Mouse (Mus musculus) midbrain, embryonic 11.5 days (tissue): ENCODE data around the gene Fbxl17. TPM values are rescaled to one million over a fixed set of nuclear protein-coding genes. Genes with fewer than 3 reads are reported as not detected.

Source experiments
- ATAC-seq: fragments of 200-750 bp; cut with Nextera tagmentation; 2 replicates; pipeline ENCODE4 v1.8.0; 2017; ENCODE audit warnings: moderate TSS enrichment, moderate library complexity; ENCODE audit not compliant: low FRiP score
- DNase-seq: peaks from one replicate; pipeline ENCODE4 v3.0.0; 2015; ENCODE audit warnings: low spot score; ENCODE audit errors: missing footprints
- H3K27ac ChIP-seq: fragments of 300-500 bp; sonication (generic); 2 replicates; pipeline ENCODE4 v1.5.1; 2014; ENCODE audit warnings: low read depth, low read length
- H3K27me3 ChIP-seq: fragments of 300-500 bp; sonication (generic); 2 replicates; pipeline ENCODE4 v1.6.1; 2014; ENCODE audit warnings: mild to moderate bottlenecking, low read length, moderate library complexity, mixed read lengths; ENCODE audit not compliant: control insufficient read depth, insufficient read depth
- H3K36me3 ChIP-seq: fragments of 300-500 bp; sonication (generic); 2 replicates; pipeline ENCODE4 v1.6.1; 2014; ENCODE audit warnings: mild to moderate bottlenecking, low read length, moderate library complexity, mixed read lengths; ENCODE audit not compliant: control insufficient read depth, insufficient read depth
- H3K4me1 ChIP-seq: fragments of 300-500 bp; sonication (generic); 2 replicates; pipeline ENCODE4 v1.6.1; 2014; ENCODE audit warnings: low read length; ENCODE audit not compliant: control insufficient read depth, insufficient read depth
- H3K4me2 ChIP-seq: fragments of 300-500 bp; sonication (generic); 2 replicates; pipeline ENCODE4 v1.6.1; 2014; ENCODE audit warnings: mild to moderate bottlenecking, moderate library complexity
- H3K4me3 ChIP-seq: fragments of 300-500 bp; sonication (generic); 2 replicates; pipeline ENCODE4 v1.5.1; 2014; ENCODE audit warnings: low read depth, low read length
- H3K9ac ChIP-seq: fragments of 300-500 bp; sonication (generic); 2 replicates; pipeline ENCODE4 v1.6.1; 2014; ENCODE audit warnings: low read length
- H3K9me3 ChIP-seq: fragments of 300-500 bp; sonication (generic); 2 replicates; pipeline ENCODE4 v1.6.1; 2016; ENCODE audit warnings: low read length; ENCODE audit not compliant: control insufficient read depth
- WGBS: fragments of 180-500 bp; shearing (Covaris S2); extraction: QIAGEN DNeasy Blood & Tissue Kit; methylation state at CpG from one replicate; pipeline ENCODE4 v1.1.7; 2014; 5-methylcytosine and 5-hydroxymethylcytosine counted together
- polyA plus RNA-seq: library from polyadenylated mRNA; unstranded; fragments of >200 nt; fragmentation: Nextera tagmentation; extraction: Ambion mirVana; gene quantifications from 2 replicates; pipeline ENCODE4 v1.2.1, GENCODE M21; 2014

Gene Fbxl17
- polyA plus RNA-seq, 1 experiment from 2014 or later = 15.8 TPM

GRCm38 (mm10) chr17:63362196-63362595 is 137.6 kb downstream of the Fbxl17 start:
- H3K9me3 ChIP-seq = no peaks in the 10 kb centered on the region
- no peak overlapping the region for H3K4me3 ChIP-seq
- DNase-seq (peak; percentile 21), ATAC-seq (no peak)
- H3K9ac ChIP-seq = no peak overlapping the region
- WGBS = 90% methylated on average over 3 of the region's 3 CpGs
- H3K27ac ChIP-seq = no peak overlapping the region
- no peaks in the 10 kb centered on the region for H3K4me1 ChIP-seq
- H3K36me3 ChIP-seq = no peaks in the 10 kb centered on the region
- H3K27me3 ChIP-seq = no peaks in the 10 kb centered on the region
- no peak overlapping the region for H3K4me2 ChIP-seq

DNA sequence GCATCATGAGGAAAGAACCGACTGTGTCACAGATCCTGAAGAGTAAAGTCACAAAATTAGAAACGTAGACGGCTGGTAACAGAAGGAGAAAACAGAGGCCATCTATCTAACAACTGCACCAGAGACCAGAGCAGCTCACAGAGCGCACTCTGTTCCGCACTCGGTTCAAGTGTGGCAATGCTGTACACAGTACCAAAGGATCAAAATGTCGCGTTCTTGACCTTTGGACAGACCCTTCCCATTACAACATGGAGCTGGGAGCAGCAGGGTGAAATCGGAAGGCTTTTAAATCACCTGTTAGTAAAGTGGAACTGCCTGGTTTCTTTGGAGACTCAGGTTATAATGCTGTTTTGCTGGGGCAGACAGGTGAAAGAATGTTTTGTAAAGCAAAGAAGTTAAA is 138.1 kb downstream of the Fbxl17 start:
- no peaks in the 10 kb centered on the region for H3K4me1 ChIP-seq
- H3K27me3 ChIP-seq = no peaks in the 10 kb centered on the region
- no peak overlapping the region for H3K4me2 ChIP-seq
- H3K4me3 ChIP-seq = no peak overlapping the region
- H3K27ac ChIP-seq = no peak overlapping the region
- H3K36me3 ChIP-seq = no peaks in the 10 kb centered on the region
- 85% methylated on average over 9 of the region's 9 CpGs for WGBS
- H3K9me3 ChIP-seq = no peaks in the 10 kb centered on the region
- H3K9ac ChIP-seq = no peak overlapping the region
- DNase-seq (peak; percentile 37), ATAC-seq (no peak)

DNA sequence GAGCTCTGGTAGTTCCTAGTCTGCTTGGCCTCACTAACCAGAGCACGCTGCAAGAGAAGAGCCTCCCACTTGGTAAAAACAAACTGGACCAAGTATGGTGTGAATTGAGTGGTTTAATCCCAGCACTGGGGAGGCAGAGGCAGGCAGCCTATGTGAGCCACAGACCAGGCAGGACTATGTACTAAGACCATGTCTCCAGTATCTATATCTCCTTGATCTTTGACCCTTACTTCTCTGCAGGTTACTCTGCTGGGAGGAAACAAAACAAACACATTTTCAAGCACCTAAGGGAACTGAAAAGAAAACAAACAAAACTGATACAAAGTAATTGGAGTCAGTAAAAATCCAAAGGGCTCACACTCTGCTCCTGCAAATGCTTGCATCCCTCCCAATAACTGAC is 141.0 kb downstream of the Fbxl17 start:
- DNase-seq = no peak
- WGBS = 80% methylated on average over 1 of the region's 1 CpGs
- no peak for ATAC-seq
- no peaks in the 10 kb centered on the region for H3K9me3 ChIP-seq
- H3K4me1 ChIP-seq = no peaks in the 10 kb centered on the region
- no peak overlapping the region for H3K4me2 ChIP-seq
- no peak overlapping the region for H3K27ac ChIP-seq
- no peak overlapping the region for H3K4me3 ChIP-seq
- H3K27me3 ChIP-seq = no peaks in the 10 kb centered on the region
- H3K9ac ChIP-seq = no peak overlapping the region
- H3K36me3 ChIP-seq = no peaks in the 10 kb centered on the region

GRCm38 (mm10) chr17:63356202-63356601 is 143.6 kb downstream of the Fbxl17 start:
- no peaks in the 10 kb centered on the region for H3K4me1 ChIP-seq
- no peak overlapping the region for H3K4me3 ChIP-seq
- H3K36me3 ChIP-seq = no peaks in the 10 kb centered on the region
- no peak overlapping the region for H3K9ac ChIP-seq
- H3K4me2 ChIP-seq = no peak overlapping the region
- H3K9me3 ChIP-seq = no peaks in the 10 kb centered on the region
- no peak overlapping the region for H3K27ac ChIP-seq
- DNase-seq (no peak), ATAC-seq (no peak)
- 88% methylated on average over 3 of the region's 3 CpGs for WGBS
- no peaks in the 10 kb centered on the region for H3K27me3 ChIP-seq

GRCm38 (mm10) chr17:63352634-63353195 is 147.1 kb downstream of the Fbxl17 start:
- Histone ChIP-seq H3K9me3 (no peaks in the 10 kb centered on the region), H3K27me3 (no peaks in the 10 kb centered on the region), H3K4me1 (no peaks in the 10 kb centered on the region), H3K4me3 (no peak overlapping the region), H3K4me2 (no peak overlapping the region), H3K36me3 (no peaks in the 10 kb centered on the region), H3K27ac (no peak overlapping the region), H3K9ac (no peak overlapping the region)
- DNase-seq = no peak
- 95% methylated on average over 6 of the region's 6 CpGs for WGBS
- no peak for ATAC-seq

DNA sequence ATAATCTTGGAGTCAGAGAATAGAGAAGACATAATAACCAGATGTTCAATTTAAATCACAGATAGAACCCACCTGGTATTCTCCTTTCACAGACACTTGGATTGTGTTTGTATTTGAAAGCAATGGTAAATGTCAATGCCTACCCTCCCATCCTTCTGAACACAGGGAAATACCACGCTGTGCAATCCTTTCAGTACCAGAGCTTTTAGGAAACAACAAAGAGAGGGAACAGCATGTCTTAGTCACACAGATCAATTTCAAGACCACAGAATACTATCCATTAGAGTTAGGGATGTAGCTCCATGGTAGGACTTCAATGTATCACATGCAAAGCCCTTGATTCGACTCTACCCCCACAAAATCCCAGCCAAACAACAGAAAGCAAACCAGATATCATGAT is 148.1 kb downstream of the Fbxl17 start:
- H3K4me1 ChIP-seq = no peaks in the 10 kb centered on the region
- ATAC-seq = no peak

GRCm38 (mm10) chr17:63350876-63351509 is 148.8 kb downstream of the Fbxl17 start:
- Histone ChIP-seq H3K9me3 (no peaks in the 10 kb centered on the region), H3K27ac (no peak overlapping the region), H3K4me1 (no peaks in the 10 kb centered on the region), H3K27me3 (no peaks in the 10 kb centered on the region), H3K4me2 (no peak overlapping the region), H3K36me3 (0 out of 2 replicates have a peak, but pooled peaks cover 3% of the 10 kb centered on the region), H3K9ac (no peak overlapping the region), H3K4me3 (no peak overlapping the region)
- DNase-seq (no peak), ATAC-seq (no peak)
- WGBS = 74% methylated on average over 4 of the region's 4 CpGs

More for the DNA sequence above, 148.1 kb downstream of the Fbxl17 start:
- Histone ChIP-seq H3K36me3 (0 out of 2 replicates have a peak, but pooled peaks cover 3% of the 10 kb centered on the region), H3K27me3 (no peaks in the 10 kb centered on the region), H3K4me3 (no peak overlapping the region), H3K4me2 (no peak overlapping the region), H3K27ac (no peak overlapping the region), H3K9ac (no peak overlapping the region), H3K9me3 (no peaks in the 10 kb centered on the region)
- DNase-seq = no peak
- 55% methylated on average over 2 of the region's 2 CpGs for WGBS

GRCm38 (mm10) chr17:63344101-63344500 is 155.7 kb downstream of the Fbxl17 start:
- ATAC-seq = no peak

DNA sequence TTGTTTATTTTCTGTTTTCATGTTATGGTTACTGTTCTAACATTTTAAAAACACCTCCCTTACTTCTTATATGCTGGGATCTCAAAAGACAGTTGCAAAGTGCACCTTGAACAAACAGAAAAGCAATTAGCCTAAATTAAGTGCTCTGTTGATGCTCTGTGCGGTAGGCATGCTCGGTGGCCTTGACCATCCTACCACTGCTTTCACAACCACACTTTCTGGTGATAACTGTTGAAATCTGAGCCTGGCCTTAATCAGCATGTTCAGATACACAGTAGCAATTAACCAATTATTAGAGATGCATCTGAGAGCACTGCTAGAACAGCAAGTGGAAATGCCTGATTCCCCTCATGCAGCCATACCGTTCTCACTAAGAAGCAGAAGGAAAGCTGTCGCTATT is 156.7 kb downstream of the Fbxl17 start:
- WGBS = 90% methylated on average over 4 of the region's 4 CpGs
- Histone ChIP-seq H3K27ac (no peak overlapping the region), H3K4me3 (no peak overlapping the region), H3K9me3 (no peaks in the 10 kb centered on the region), H3K4me1 (no peaks in the 10 kb centered on the region), H3K36me3 (0 out of 2 replicates have a peak, but pooled peaks cover 3% of the 10 kb centered on the region), H3K27me3 (no peaks in the 10 kb centered on the region), H3K9ac (no peak overlapping the region), H3K4me2 (no peak overlapping the region)
- DNase-seq (no peak), ATAC-seq (no peak)

More at GRCm38 (mm10) chr17:63344101-63344500, 155.7 kb downstream of the Fbxl17 start:
- H3K9ac ChIP-seq = no peak overlapping the region
- H3K9me3 ChIP-seq = no peaks in the 10 kb centered on the region
- no peaks in the 10 kb centered on the region for H3K27me3 ChIP-seq
- DNase-seq = no peak
- H3K36me3 ChIP-seq = 0 out of 2 replicates have a peak, but pooled peaks cover 3% of the 10 kb centered on the region
- no peak overlapping the region for H3K4me3 ChIP-seq
- WGBS = 88% methylated on average over 5 of the region's 5 CpGs
- no peaks in the 10 kb centered on the region for H3K4me1 ChIP-seq
- H3K27ac ChIP-seq = no peak overlapping the region
- H3K4me2 ChIP-seq = no peak overlapping the region
